Mouse (Mus musculus): ENCODE results near the gene Tubg1. TPM values are rescaled to one million over a fixed set of nuclear protein-coding genes. Genes with fewer than 3 reads are reported as not detected.
A peak's percentile ranks its signal among the peaks of the same experiment; 100 is the strongest.

Tubg1 gene
- total RNA-seq, 2 experiments from 2014 or later, result 39.3 to 42.1 TPM

DNA sequence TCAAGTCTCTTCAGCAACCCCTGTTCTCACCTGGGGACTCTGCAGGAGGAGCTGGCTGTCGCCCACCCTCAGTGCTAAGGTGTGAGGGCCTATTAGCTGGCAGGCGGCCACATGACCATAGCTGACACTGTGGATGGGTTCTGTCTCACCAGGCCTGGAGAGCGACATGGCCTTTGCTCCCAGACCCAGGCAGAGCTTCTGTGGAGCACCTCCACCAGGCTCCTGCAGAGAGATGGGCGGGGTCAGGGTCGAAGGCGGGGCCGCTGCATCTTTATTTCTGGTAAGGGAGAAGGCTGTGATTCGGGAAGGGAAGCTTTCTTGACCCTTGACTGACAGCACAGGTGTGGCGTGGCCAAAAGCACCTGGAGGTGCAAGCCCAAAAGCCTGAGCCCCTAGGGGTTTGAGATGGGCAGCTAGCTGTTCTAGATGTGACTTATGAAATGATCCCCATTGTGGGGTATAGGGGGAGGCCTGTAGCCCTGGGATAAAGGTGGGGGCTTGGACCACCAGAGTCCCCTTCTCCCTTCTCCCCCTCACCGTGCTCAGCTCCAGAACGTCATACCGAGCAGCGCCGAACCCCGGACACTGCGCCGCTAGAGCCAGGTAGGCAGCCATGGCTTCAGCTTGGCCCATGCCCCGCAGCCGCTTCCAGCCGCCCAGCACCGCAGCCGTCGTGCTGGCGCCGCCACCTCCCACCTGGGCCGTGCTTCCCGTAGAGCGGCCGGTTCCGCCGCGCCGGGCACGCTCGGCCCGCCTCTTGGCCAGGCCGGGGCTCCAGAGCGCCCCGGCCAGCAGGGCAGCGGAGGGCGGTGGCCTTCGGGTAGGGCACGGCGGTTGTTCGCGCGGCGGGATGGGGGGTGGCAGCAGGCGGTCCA is 44.0 kb downstream of the Tubg1 start:
- DNase-seq (ENCODE audit: low spot score in 2 of 2), result no peak

GRCm38 (mm10) chr11:101164351-101164665 is 44.6 kb downstream of the Tubg1 start:
- DNase-seq (ENCODE audit: low spot score in 2 of 2), result no peak

- no peak for DNase-seq (ENCODE audit: low spot score in 2 of 2)
Observed at GRCm38 (mm10) chr11:101164677-101165580, 45.2 kb downstream of the Tubg1 start.

DNA sequence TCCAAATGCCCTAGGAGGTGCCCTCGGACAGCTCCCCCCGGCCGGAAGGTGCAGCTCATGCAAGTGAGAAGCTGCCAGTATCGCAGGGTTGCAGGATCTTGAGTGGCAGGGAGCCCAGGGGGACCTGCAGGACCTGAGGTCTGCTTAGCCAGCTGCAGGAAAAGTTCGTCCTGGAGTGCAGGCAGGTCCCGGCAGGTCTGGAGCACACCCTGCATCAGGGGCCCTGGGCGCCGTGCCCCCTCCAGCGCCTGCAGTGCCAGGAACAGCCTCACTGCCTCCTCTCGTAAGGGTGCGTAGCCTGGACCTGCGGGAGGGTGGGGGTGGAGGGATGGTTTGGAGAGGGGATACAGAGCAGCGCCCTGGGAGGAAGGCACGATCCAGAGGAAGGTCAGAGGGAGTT is 46.6 kb downstream of the Tubg1 start:
- no peak for DNase-seq (ENCODE audit: low spot score in 2 of 2)

GRCm38 (mm10) chr11:101167211-101167962 is 47.6 kb downstream of the Tubg1 start:
- DNase-seq (ENCODE audit: low spot score in 2 of 2), result no peak

GRCm38 (mm10) chr11:101167963-101168300 is 48.2 kb downstream of the Tubg1 start:
- no peak for DNase-seq (ENCODE audit: low spot score in 2 of 2)

- no peak for DNase-seq (ENCODE audit: low spot score in 2 of 2)
Observed at GRCm38 (mm10) chr11:101168301-101168980, 48.7 kb downstream of the Tubg1 start.

- DNase-seq (ENCODE audit: low spot score in 2 of 2), result no peak
Observed at GRCm38 (mm10) chr11:101169301-101170107, 49.8 kb downstream of the Tubg1 start.

DNA sequence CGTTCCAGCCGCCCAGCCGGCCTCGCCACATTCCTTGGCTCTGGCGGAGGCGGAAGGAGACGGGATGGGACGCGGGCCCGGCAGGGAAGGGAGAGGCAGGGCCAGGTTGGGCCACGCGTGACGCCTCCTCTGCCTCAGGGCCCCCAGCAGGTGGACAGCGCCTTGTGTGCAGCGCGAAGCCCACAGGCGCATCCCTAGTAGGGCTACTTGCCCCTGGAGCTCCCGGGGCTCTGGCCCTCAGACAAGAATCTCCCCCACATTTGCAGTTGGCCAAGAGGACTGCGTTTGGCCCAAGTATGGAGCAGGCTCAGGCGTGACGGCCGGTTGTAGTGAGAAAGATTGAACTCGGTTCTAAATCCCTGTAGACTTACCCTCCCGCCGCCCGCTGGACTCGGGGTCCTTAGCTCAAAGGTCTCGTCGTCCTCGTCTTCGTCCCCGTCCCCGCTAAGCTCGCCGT is 50.6 kb downstream of the Tubg1 start, which contains the start of gene Cntnap1:
Gene Cntnap1, plus strand, starts transcription at position 170 of the 457 bp plus-strand sequence.
- DNase-seq (ENCODE audit: low spot score in 2 of 2), result peak; percentile 64 to 81

DNA sequence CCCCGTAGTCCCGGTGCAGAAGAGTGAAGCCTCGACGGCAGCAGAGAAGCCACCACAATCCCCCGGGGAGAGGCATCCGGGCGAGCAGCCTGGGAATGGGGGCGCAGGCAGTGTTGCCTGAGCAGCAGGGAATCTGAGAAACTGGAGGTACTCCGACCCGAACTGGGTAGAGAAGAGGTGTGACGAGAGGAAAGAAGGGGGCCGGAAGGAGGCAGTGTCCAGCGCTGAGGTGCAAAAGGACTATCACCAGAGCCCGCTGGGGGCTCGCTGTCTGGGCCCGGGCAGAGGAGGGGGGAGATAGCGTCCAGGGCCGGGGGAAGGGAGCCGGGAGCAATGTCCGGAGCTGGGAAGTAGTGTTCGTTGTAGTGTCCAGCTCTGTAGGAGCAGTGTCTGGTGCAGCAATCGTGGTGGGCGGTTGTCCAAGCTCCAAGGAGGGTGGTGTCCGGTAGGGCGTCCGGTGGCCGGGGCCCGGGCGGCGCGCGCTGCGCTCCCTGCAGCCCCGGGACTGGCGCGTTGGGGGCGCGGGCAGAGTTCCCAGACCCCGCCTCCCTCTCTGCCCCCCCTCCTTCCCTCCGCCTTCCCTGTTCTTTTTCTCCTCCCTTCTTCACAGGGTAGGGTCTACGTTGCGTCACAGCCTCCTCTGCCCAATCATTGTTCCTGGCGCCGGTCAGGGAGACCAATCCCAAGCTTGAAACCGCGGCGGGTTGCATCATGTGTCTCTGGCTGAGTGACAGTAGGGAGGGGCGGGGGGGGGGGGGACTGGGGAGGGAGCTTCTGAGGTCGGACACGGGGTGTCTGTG is 51.3 kb downstream of the Tubg1 start, which contains the start of gene Plekhh3:
Gene Plekhh3, minus strand, starts transcription at position 541 of the 800 bp plus-strand sequence.
- DNase-seq (ENCODE audit: low spot score in 2 of 2), result peak; percentile 86 to 93

GRCm38 (mm10) chr11:101171721-101172433 is 52.1 kb downstream of the Tubg1 start:
- DNase-seq (ENCODE audit: low spot score in 2 of 2), result peak; percentile 53 to 73

DNA sequence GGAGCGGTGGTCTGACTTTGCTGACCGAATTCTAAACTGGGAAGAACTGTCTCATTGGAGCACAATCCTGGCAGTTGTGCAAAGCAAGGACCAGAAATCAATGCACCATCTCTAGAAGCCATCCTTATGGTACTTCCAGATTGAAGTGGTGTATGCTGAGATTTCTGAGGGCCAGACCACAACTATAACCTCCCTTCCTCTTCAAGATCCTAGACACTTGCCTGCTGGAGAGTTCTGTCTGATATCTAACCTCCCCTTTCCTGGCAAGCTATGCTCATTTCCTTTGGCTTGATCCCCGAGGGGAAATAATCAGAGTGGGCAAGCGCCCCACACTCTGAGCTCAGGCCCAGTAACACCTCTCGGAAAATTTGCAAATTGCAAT is 52.7 kb downstream of the Tubg1 start:
- no peak for DNase-seq (ENCODE audit: low spot score in 2 of 2)

- no peak for DNase-seq (ENCODE audit: low spot score in 2 of 2)
Observed at GRCm38 (mm10) chr11:101173112-101173511, 53.4 kb downstream of the Tubg1 start.

GRCm38 (mm10) chr11:101173631-101174388 is 54.1 kb downstream of the Tubg1 start:
- DNase-seq (ENCODE audit: low spot score in 2 of 2), result peak; percentile 63 to 80

DNA sequence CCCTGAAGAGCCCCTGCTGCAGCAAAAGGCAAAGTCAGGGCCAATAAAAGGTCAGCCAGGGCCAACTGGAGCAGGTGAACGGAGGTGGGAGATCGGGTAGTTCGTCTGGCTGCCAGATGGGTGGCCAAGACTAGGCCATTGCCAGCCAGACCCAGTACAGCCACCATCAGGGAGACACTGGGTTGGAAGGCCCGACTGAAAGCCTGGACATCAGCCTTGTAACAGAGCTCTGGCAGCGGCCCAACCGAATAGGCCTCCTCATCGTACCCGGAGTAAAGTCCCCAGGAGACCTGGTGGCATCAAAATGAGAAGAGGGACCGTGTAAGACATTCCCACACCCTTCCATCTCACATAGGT is 54.6 kb downstream of the Tubg1 start:
- no peak for DNase-seq (ENCODE audit: low spot score in 2 of 2)

DNA sequence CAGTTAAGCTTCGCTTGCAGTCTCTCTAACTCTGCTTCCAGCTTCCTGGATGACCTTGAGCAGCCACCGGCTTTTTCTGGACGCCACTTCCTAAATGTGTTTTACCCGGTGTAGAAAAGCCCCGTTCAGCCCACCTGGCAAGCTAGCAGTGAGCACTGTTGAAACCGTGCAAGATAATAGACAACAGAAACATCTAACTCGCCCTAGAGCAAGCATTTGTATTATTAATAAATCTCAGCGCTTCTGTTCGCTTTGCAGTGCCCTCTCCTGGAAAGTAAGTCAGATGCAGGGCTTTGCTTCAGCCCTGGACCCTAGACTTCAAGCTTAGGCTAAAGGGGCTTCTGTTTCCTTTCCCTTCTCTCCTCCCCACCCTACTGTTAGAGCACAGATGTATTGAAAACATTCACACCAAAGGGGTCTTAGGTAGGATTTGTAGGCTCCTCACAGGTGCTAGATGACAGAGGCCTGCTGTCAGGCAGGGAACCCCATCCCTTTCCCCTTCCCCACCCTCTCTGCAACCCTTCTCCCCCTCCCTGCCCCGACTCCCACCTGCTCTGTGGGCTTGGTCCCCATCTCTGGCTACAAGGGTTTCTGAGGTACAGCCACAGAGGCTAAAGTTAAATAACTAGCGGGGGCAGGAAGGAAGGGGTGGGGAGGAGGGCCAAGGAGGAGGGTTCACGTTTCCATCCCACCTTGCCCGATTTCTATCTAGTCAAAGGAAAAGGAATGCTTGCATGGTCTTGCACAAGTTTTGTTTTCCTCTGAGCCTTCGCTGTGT is 55.3 kb downstream of the Tubg1 start, which contains the start of gene Ccr10:
Gene Ccr10, minus strand, starts transcription at position 593 of the 778 bp plus-strand sequence.
- no peak for DNase-seq (ENCODE audit: low spot score in 2 of 2)

- DNase-seq (ENCODE audit: low spot score in 2 of 2), result no peak
Observed at GRCm38 (mm10) chr11:101175636-101176116, 55.9 kb downstream of the Tubg1 start.
